Mouse (Mus musculus) left cerebral cortex, adult 8-10 months (tissue): Measurements from ENCODE around the gene Sesn2. TPM values are rescaled to one million over a fixed set of nuclear protein-coding genes. Genes with fewer than 3 reads are reported as not detected.

Experiments used
- DNase-seq, 2 experiments: peaks; one replicate each; pipeline ENCODE4 v3.0.0; 2022; ENCODE audit warnings: low spot score in 2 of 2
- total RNA-seq, 4 experiments: library from RNA; stranded (reverse); gene quantifications; 2 replicates each; pipeline ENCODE4 v1.2.4; 2022

Gene Sesn2
- total RNA-seq, 4 experiments from 2014 or later, result 9.7 to 12.3 (median 10.1) TPM

- peak in 1 of 2 experiments; percentile 76 for DNase-seq
These were observed 4.3 kb upstream of the Sesn2 start for GRCm38 (mm10) chr4:132514555-132515135.

GRCm38 (mm10) chr4:132513395-132514273 lies 3.3 kb upstream of the Sesn2 start:
- DNase-seq, result no peak

- DNase-seq, result no peak
These were observed 1.8 kb upstream of the Sesn2 start for GRCm38 (mm10) chr4:132512080-132512479.

DNA sequence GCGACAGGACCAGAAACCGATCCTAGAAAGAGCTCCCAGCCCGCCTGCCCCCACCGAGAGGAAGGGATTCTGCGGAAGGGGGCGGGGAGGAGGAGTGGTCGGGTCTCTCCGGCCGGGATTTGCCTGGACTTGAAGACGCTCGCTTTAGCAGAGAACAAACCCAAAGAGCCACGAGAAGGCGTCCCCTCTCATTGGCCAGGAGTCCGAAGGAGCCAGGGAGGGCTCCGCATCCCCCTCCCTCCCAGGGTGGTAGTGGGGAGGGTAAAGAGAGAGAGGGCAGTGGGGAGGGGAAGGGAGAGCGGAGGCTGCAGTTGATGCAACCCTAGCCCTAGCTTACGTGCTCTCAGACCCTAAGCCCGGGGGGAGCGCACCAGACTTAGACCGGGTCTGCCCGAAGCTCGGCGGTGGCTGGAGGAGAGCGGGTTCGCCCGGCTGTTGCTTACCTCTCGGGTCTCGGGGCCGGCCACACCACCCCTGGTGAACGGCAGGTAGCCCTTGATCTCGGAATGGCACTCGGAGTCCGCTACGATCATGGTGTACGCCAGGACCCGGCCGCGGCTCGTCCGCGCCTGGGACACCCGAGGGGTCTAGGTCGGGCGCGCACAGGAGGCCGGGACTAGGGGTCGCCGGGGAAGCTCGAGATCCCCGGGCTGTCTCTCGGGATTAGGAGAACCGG lies 542 bp downstream of the Sesn2 start:
- DNase-seq, result peak in 1 of 2 experiments; percentile 54

DNA sequence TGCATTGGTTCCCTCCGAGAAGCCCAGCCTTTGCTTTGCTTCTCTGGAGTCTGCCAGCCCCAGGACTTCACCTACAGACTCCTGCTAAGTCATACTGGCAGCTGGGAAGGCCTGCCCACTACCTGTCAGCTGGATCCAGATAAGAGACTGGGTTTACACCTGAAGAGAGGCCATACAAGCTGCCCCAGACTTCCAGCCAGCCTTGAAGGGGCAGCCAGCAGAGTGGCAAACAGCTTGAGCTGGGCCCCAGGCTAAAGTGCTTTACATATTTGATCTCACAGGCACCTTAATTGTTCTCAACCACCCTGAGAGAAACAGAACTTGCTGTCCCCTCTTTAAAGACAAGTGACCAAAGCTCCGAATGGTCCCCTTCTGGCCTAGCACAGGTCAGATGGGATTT lies 3.1 kb downstream of the Sesn2 start:
- no peak for DNase-seq

DNA sequence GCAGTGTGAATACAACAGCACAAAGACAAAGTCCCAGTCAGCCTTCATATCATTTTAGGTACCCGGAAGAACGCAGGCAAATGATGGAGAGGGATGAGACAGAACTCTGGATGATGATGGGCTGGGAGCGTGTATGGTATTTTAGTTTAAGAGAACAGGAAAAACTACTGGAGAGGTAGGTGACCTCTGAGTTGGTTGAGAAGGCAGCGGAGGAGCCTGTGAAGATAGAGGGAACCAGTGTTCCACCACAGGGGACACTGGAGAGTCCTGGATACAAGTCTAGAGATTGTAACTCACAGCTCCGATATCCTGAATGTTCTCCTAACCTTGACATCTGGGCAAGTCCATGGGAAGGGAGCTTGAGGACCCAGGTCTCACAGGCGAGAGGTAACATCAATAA lies 4.1 kb downstream of the Sesn2 start:
- no peak for DNase-seq

- DNase-seq, result no peak
These were observed 4.5 kb downstream of the Sesn2 start for GRCm38 (mm10) chr4:132505800-132506199.

GRCm38 (mm10) chr4:132505034-132505738 lies 5.1 kb downstream of the Sesn2 start:
- DNase-seq, result no peak

DNA sequence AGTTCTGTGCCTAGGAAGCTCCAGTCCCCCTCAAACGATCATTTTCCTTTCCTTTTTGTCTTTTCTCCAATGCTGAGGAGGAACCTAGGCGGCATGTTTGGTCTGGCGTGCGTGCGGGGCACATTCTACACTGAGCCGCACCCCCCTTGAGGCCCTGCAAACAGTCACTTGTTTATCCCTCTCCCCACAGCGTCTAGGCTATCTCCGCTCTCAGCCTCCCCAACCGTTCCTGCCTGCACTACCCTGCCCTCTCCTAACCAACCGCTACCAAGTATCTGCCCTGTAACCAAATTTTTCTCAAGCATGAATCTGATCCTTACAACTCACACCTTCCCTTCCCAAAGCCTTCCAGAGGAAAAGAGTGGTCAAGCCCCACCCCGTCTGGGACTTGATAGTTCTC lies 7.0 kb downstream of the Sesn2 start:
- DNase-seq, result no peak

DNA sequence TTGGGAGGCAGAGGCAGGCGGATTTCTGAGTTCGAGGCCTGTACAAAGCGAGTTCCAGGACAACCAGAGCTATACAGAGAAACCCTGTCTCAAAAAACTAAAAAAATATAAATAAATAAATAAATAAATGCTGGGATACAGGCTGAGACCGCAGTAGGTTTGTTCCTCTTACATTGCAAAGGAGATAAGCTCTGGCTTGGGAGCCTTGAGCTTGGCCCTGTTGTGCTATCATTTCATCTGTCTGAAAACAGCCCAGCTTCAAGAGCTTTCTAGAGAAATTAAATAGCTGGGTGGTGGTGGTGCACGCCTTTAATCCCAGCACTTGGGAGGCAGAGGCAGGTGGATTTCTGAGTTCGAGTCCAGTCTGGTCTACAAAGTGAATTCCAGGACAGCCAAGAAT lies 8.7 kb downstream of the Sesn2 start:
- DNase-seq, result no peak

DNA sequence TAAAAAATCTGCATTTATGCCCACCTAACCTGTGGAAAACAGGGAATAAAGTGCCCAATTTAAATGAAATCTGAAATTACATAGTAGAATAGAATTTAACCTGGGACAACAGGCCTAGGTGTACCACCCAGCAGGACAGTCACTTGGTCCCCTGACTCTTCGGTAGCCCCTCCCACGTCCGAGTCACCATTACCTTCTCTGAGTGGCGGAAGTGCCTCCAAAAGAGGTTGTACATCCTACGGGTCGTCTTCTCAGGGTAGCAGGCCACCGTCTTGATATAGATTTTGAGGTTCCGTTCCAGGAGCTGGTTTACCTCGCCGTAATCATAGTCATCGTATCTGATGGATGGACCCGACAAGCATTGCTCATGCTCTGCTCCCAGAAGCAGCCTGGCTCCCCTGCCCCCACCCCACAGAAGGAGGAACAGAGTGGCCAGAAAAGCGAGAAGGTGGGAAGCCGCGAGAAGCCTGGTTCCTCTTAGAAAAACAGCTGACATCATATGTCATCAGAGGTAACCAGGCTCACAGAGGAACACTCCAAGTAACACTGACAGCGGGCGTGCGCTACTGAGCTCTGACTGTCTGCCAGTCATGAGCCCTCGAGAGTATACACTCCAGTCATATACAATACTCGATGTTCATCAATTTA lies 15.9 kb downstream of the Sesn2 start:
- no peak for DNase-seq

GRCm38 (mm10) chr4:132492178-132493060 lies 17.9 kb downstream of the Sesn2 start:
- no peak for DNase-seq

DNA sequence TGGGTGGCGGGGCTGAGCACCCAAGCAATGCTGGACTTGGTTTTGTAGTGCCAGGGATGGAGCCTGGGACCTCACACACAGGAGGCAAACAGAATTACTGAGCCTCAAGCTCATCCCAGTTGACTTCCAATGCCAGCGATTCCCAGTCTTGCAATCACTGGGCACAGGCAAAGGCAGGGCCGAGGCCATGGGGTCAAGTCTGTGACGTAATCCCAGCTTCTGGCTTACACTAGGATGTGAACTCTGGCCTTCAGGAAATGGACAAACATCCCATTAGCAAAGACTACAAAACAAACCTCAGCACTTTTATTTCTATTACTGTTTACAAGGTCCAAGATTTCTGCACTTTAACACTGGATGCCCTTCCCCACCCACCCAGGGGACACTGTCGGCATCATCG lies 18.6 kb downstream of the Sesn2 start:
- no peak for DNase-seq

DNA sequence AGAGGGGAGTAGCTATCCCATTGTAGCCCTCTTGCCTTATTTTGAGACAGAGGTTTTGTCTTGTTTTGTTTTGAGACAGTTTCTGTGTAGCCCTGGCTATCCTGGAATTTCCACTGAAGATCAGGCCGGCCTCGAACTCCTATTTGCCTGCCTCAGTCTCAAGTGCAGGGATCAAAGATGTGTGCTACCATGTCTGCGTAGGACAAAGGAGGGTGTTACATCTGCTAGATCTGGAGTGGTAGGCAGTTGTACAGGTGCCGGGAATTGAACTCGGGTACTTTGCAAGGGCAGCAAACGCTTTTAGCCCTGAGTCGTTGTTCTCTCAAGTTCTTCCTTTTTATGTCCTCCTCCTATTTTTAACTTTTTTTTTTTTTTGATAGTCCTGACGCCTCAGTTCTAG lies 19.2 kb downstream of the Sesn2 start:
- no peak for DNase-seq

DNA sequence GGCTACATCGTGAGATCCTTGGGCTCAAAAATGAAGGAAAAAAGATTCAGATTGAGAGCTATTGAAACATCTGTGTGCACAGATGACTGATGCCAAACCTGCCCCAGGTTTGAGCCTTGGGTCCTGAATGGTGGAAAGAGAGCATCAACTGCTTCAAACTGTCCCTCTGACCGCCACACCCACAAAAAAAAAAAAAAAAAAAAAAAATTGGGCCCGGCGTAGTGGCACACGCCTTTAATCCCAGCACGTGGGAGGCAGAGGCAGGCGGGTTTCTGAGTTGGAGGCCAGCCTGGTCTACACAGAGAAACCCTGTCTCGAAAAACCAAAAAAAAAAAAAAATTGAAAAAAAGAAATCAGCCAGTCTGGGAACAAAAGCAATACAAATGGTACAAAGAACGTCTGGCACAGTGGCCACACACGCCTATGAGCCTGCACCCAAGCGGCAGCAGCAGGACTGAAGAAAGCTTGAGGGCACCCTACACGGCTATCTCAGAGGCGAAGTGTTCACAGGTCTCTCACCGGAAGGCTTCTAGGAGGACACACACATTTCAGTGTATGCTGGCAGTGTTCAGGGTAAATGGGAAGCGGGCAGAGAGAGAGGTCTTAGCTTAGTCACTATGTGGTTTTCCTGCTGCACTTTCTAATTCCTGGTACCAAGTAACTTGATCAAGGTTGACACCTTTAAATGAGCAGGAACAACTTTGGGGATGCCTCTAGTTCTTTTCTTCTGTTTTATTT lies 19.9 kb downstream of the Sesn2 start:
- DNase-seq, result no peak

- DNase-seq, result no peak
These were observed 21.3 kb downstream of the Sesn2 start for GRCm38 (mm10) chr4:132488976-132489375.

DNA sequence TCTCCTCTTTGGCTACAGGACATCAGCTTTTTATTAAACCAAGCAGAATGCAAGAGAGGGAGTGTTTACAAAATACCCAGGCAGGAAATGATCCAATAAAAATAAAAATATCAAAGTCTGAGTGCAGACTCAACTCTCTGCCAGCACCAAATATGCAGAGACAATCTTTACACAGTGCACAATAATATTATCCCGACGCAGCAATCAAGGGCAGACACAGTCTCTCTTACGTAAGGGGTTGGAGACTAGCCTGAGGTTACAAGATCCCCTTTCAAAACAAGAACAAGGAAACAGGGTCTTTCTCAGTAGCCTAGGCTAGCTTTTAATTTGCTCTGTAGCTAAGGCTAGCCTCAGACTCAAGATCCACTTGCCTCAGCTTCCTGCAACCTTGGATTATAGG lies 21.8 kb downstream of the Sesn2 start:
- DNase-seq, result no peak

GRCm38 (mm10) chr4:132484820-132485219 lies 25.5 kb downstream of the Sesn2 start:
- no peak for DNase-seq

- DNase-seq, result no peak
These were observed 26.1 kb downstream of the Sesn2 start for GRCm38 (mm10) chr4:132484231-132484630.
